Mouse (Mus musculus) gastrocnemius, postnatal 10 days (tissue): Measurements from ENCODE around the gene Ftl1. TPM values are rescaled to one million over a fixed set of nuclear protein-coding genes. Genes with fewer than 3 reads are reported as not detected.
"Not testable (repeated sequence)": the region's sequence is repeated elsewhere in the genome, so short reads cannot be mapped to it uniquely, and the experiment has no call there.

Source experiments
- DNase-seq: peaks from one replicate; pipeline ENCODE4 v3.0.0; 2021; ENCODE audit warnings: mixed read lengths
- long read RNA-seq, 2 experiments: library from polyadenylated mRNA; stranded (forward); transcript quantifications; one replicate each; pipeline ENCODE4 v2.0.0; 2021
- total RNA-seq, 2 experiments: library from RNA; stranded (reverse); gene quantifications; 2 replicates each; pipeline ENCODE4 v1.2.3; 2021

Ftl1 gene
- total RNA-seq, result 100 to 1,000 TPM; 173 to 194 TPM
- long read RNA-seq, experiment 1, transcript Ftl1-201 (4 exons, 968 nt), result major isoform, 191 of 194 reads
- long read RNA-seq, experiment 1, partial matches to known transcripts, result 0 of 194 reads
- long read RNA-seq, experiment 1, other reads (novel, unspliced or antisense), result 0 of 194 reads
- long read RNA-seq, experiment 2, transcript Ftl1-201 (4 exons, 968 nt), result major isoform, 195 of 201 reads
- long read RNA-seq, experiment 2, partial matches to known transcripts, result 1 of 201 reads
- long read RNA-seq, experiment 2, other reads (novel, unspliced or antisense), result 2 of 201 reads

GRCm38 (mm10) chr7:45459564-45460140, at the start of gene Ftl1:
Gene Ftl1, minus strand, starts transcription at chr7:45459884.
- DNase-seq, result peak; percentile 90

GRCm38 (mm10) chr7:45509181-45509882, 49.6 kb upstream of the Ftl1 start:
- DNase-seq, result no peak

GRCm38 (mm10) chr7:45508561-45508960, 48.9 kb upstream of the Ftl1 start:
- no peak for DNase-seq

- no peak for DNase-seq
Measured at GRCm38 (mm10) chr7:45507583-45507982, 47.9 kb upstream of the Ftl1 start.

DNA sequence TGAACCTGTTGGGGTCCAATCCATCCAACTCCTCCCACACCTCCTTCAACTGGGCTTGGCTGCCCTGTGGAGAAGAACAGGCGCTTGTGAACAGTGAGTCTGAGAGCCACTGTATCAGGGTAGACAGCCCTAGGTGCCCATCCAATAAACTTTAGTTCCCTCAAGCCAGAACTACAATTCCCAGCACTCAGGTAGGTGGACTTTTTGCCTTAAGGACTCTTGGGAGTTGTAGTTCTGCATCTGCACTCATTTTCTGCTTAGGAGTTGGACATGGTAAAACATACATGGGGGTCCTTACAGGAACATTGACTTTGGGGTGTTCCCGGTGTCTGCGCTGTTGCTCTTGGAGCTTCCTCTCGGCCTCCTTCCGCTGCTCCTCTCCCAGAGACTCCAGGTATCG, 38.7 kb upstream of the Ftl1 start:
- DNase-seq, result no peak

GRCm38 (mm10) chr7:45494548-45494947, 34.9 kb upstream of the Ftl1 start:
- DNase-seq, result no peak

DNA sequence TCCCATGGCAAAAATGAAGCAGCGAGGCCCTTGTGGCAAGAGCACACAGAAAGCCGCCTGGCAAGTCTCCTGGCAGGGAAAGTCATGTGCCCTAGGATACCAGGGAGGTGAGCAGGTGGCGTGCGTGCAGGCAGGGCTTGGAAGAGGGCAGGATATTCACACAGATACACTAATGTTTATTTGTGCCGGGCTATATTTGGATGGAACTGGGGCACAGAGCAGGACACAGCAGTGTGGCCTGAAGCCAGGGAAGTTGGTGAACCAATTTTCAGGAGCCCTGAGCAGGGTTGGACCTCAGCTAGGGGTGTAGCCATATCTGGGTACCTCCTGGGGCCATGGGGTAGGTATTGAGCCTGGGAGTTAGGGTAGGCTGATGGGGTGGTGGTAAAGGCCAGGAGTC, 33.3 kb upstream of the Ftl1 start:
- no peak for DNase-seq

DNA sequence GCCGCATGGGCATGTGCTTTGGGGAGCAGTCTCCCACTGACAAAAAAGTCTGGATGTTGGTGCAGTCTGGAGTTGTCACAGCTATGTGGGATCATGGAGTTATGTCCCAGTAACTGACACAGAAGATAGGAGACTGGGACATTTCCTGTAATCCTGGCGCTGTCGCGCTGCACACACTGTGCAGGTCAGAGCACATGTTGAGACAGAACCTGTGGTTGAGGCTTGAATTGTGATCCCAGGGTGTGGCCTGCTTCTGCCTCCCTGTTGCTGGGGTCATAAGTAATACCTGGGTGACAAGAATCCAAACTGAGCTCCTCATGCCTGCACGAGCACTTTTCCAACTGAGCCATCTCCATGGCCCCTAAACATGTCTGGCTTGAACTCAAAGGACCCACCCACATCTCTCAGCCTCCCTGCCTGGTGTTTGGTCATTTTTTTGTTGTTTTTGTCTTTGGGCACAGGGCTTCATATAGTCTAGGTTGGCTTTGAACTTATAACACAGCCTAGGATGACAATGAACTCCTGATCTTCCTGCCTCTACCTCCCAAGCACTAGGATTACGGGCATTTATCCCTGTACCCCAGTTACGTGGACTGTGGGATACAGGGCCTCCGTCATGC, 32.7 kb upstream of the Ftl1 start:
- DNase-seq, result no peak

GRCm38 (mm10) chr7:45491264-45491663, 31.6 kb upstream of the Ftl1 start:
- no peak for DNase-seq

DNA sequence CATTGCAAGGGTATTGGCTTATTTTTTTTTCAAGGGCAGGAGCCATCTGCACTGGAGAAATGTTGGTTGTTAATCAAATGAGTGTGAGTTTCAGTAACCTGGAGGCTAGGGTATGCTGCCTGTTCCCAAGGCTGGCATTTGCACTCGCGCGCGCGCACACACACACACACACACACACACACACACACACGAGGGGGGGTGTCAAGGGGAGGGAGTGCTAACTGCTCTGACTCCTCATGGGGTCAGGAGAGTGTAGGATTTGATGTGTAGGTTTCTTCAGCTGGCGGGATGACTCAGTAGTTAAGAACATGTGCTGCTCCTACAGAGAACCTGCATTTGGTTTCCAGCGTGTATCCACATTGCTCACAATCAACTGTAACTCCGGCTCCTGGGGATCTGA, 31.1 kb upstream of the Ftl1 start:
- DNase-seq, result no peak

DNA sequence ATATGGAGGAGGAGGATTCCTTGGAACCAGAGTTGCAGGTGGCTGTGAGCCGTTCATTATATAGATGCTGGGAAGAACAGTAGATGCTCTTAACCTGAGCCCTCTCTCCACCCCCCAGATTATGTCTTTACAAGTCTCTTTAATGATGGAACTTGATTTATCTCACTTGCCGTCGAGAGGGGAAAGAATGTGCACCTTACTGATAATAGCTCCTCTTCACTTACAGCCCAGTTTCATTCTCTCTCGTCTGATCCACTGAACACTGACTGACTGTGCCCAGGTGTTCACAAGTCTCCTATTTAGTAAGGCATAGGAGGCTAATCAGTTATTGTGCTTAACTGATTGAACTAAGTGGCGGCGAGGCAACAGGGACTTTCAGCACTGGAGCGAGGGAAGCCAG, 29.9 kb upstream of the Ftl1 start:
- DNase-seq, result no peak

- peak; percentile 67 for DNase-seq
Measured at GRCm38 (mm10) chr7:45488293-45489204, 28.9 kb upstream of the Ftl1 start, which contains the start of gene Dhdh. Gene Dhdh, minus strand, starts transcription at chr7:45488805.

DNA sequence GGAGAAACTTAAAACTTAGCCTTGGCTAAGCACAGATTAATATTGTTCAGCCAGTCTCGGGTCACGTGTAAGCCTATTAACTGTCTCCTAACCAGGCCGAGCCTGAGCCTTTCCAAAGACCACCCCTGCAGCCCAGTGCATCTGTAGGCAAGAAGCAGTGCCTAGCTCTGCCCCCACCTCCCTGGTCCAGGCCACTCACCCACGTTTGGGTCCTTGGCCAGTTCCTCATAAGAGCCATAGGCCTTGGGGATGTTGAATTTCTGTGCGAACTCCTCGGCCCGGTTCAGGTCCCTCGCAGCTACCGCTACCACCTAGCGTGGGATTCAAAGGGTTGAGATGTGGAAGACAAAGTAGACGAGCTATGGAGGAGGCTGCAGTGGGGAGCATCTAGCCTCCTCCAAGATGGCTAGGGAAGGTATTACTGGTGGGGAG, 28.2 kb upstream of the Ftl1 start:
- DNase-seq, result no peak

DNA sequence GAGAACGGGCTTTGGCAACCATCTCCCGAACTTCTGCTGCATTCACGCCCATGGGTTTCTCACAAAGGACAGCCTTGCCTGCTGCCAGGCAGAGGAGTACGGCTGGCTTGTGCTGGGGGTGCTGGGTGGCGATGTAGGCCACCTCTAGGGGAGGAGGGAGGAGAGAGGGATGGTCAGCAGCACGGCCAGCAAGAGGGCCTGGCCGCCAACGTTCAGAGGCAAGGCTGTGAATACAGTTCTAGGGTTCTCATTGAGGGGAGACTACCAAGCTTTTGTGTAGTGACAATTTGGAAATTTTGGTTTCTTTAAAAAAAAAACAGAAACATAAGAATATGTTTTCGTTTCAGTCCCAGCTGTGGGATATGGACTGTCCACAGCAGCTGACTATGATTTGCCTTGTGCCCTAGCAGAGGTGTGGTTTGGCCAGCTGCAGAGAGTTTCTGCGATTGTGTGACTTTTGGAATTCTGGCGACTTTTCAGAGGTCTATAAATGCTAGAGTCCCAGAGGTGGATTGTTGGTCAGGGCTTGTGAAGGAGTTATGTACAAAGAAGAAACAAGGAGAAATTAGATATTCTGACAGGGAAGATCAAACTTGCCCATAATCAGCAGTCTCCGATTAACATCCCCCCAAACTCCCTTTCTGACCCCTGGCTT, 27.2 kb upstream of the Ftl1 start, which contains the start of gene Gm45808:
Gene Gm45808 (minus strand): TSS at position 51 of the 655 bp plus-strand sequence.
- no peak for DNase-seq

- DNase-seq, result no peak
Measured at GRCm38 (mm10) chr7:45486158-45486557, 26.5 kb upstream of the Ftl1 start.

- DNase-seq, result not testable (repeated sequence)
Measured at GRCm38 (mm10) chr7:45484985-45485384, 25.3 kb upstream of the Ftl1 start.

DNA sequence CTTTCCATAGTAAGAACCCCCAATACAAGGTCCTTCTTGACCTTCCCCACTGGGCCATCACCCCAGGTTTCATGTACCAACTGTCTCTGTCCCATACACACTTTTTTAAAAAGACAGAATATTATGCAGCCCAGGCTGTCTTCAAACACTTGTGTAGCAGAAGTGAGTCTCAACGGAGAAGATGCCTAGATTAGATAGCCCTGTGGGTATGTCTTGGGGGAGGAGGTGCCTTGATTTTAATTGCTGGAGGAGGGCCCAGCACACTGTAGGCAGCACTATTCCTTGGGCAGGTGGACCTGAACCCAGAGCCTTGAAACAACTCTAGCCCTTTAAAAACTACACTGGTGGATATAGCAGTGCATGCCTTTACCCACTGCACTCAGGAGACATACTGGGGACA, 22.5 kb upstream of the Ftl1 start:
- no peak for DNase-seq

GRCm38 (mm10) chr7:45481374-45481927, 21.8 kb upstream of the Ftl1 start, which contains the start of gene Tulp2:
Gene Tulp2, plus strand, starts transcription at chr7:45481877.
- DNase-seq, result peak; percentile 53

DNA sequence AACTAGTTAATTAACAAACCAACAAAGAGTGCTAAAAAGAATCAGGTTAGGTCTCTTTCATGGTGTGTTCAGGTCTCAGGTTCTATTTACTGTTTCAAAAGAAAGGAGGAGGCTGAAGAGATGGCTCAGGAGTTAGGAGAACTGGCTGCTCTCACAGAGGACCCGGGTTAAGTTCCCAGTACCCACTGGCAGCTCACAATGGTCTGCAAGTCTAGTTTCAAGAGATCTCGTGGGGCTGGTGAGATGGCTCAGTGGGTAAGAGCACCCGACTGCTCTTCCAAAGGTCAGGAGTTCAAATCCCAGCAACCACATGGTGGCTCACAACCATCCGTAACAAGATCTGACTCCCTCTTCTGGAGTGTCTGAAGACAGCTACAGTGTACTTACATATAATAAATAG, 20.6 kb upstream of the Ftl1 start:
- DNase-seq, result not testable (repeated sequence)

DNA sequence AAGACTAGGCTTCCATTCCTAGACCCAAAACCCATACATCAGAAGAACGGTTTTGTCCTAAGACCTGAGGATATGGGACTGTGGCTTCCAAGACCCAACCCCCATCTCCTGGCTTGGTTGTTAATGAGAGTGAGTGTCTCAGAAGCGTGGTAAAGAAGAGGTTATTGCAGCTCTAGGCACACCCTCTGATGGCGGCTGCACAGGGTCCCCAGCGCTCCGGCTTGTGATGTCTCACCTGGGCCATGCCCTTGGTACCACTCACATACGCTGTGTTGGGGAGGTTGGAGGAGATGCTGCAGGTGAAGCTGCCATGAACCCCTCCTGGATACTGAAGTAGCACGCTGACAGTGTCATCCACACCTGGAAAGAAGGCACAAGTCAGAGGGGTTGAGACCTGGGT, 19.1 kb upstream of the Ftl1 start:
- DNase-seq, result no peak

- no peak for DNase-seq
Measured at GRCm38 (mm10) chr7:45477003-45477402, 17.3 kb upstream of the Ftl1 start.
